Mouse (Mus musculus) hindbrain, embryonic 10.5 days (tissue): Measurements from ENCODE around the gene Rxra. TPM values are rescaled to one million over a fixed set of nuclear protein-coding genes. Genes with fewer than 3 reads are reported as not detected.
A peak's percentile ranks its signal among the peaks of the same experiment; 100 is the strongest.

Experiments
- DNase-seq: peaks from one replicate; pipeline ENCODE4 v3.0.0-alpha.2; 2017; ENCODE audit warnings: low spot score
- H3K27ac ChIP-seq: fragments of 300-500 bp; sonication (generic); 2 replicates; pipeline ENCODE4 v1.5.1; 2016; ENCODE audit warnings: mild to moderate bottlenecking, moderate library complexity
- H3K27me3 ChIP-seq: fragments of 300-500 bp; sonication (generic); 2 replicates; pipeline ENCODE4 v1.6.1; 2016; ENCODE audit warnings: mild to moderate bottlenecking; ENCODE audit not compliant: poor library complexity, insufficient read depth, severe bottlenecking
- H3K36me3 ChIP-seq: fragments of 300-500 bp; sonication (generic); 2 replicates; pipeline ENCODE4 v1.6.1; 2016; ENCODE audit warnings: mild to moderate bottlenecking, moderate library complexity
- H3K4me1 ChIP-seq: fragments of 300-500 bp; sonication (generic); replicated peaks from 2 replicates; pipeline ENCODE4 v1.6.1; 2016; ENCODE audit warnings: mild to moderate bottlenecking
- H3K4me3 ChIP-seq: fragments of 300-500 bp; sonication (generic); 2 replicates; pipeline ENCODE4 v1.5.1; 2016; ENCODE audit warnings: mild to moderate bottlenecking, moderate library complexity
- H3K9me3 ChIP-seq: fragments of 300-500 bp; sonication (generic); 2 replicates; pipeline ENCODE4 v1.6.1; 2016; ENCODE audit warnings: mild to moderate bottlenecking, moderate library complexity
- WGBS: fragments of 180-500 bp; shearing (Covaris S2); methylation state at CpG from one replicate; pipeline ENCODE4 v1.1.7; 2016; 5-methylcytosine and 5-hydroxymethylcytosine counted together
- polyA plus RNA-seq: library from polyadenylated mRNA; unstranded; fragments of >200 nt; fragmentation: Nextera tagmentation; extraction: Ambion mirVana; gene quantifications from 2 replicates; pipeline ENCODE4 v1.2.1, GENCODE M21; 2016

The Rxra gene
- polyA plus RNA-seq, 1 experiment from 2014 or later: 10.3 TPM

GRCm38 (mm10) chr2:27734328-27734727, 58.1 kb downstream of the Rxra start:
- DNase-seq: no peak
- no peak overlapping the region for H3K4me3 ChIP-seq
- 22% methylated on average over 1 of the region's 1 CpGs for WGBS

GRCm38 (mm10) chr2:27734800-27735199, 58.6 kb downstream of the Rxra start:
- Histone ChIP-seq H3K4me3 (no peak overlapping the region), H3K36me3 (peaks cover 17% of the 10 kb centered on the region), H3K9me3 (no peaks in the 10 kb centered on the region), H3K4me1 (peaks cover 66% of the 10 kb centered on the region), H3K27ac (peak overlapping the region; percentile 51), H3K27me3 (no peaks in the 10 kb centered on the region)
- DNase-seq: no peak
- WGBS: 86% methylated on average over 2 of the region's 2 CpGs

More at GRCm38 (mm10) chr2:27734328-27734727, 58.1 kb downstream of the Rxra start:
- H3K36me3 ChIP-seq: peaks cover 17% of the 10 kb centered on the region
- peak overlapping the region; percentile 51 for H3K27ac ChIP-seq
- H3K27me3 ChIP-seq: no peaks in the 10 kb centered on the region
- H3K9me3 ChIP-seq: no peaks in the 10 kb centered on the region
- peaks cover 61% of the 10 kb centered on the region for H3K4me1 ChIP-seq

- H3K9me3 ChIP-seq: no peaks in the 10 kb centered on the region
- H3K27ac ChIP-seq: no peak overlapping the region
- DNase-seq: no peak
- peaks cover 28% of the 10 kb centered on the region for H3K36me3 ChIP-seq
- WGBS: 90% methylated on average over 5 of the region's 5 CpGs
- peaks cover 79% of the 10 kb centered on the region for H3K4me1 ChIP-seq
- H3K4me3 ChIP-seq: no peak overlapping the region
- no peaks in the 10 kb centered on the region for H3K27me3 ChIP-seq
Observed at GRCm38 (mm10) chr2:27736802-27737201, 60.6 kb downstream of the Rxra start.

GRCm38 (mm10) chr2:27738396-27738795, 62.2 kb downstream of the Rxra start:
- Histone ChIP-seq H3K9me3 (no peaks in the 10 kb centered on the region), H3K27me3 (no peaks in the 10 kb centered on the region), H3K27ac (no peak overlapping the region), H3K4me1 (peaks cover 67% of the 10 kb centered on the region), H3K36me3 (peaks cover 44% of the 10 kb centered on the region), H3K4me3 (no peak overlapping the region)
- WGBS: 81% methylated on average over 3 of the region's 3 CpGs
- no peak for DNase-seq

- peaks cover 61% of the 10 kb centered on the region for H3K36me3 ChIP-seq
- DNase-seq: peak; percentile 89
- peak overlapping the region; percentile 80 for H3K27ac ChIP-seq
- H3K27me3 ChIP-seq: no peaks in the 10 kb centered on the region
- peaks cover 62% of the 10 kb centered on the region for H3K4me1 ChIP-seq
- 2% methylated on average over 16 of the region's 16 CpGs for whole genome bisulfite sequencing
- H3K9me3 ChIP-seq: no peaks in the 10 kb centered on the region
- peak overlapping the region; percentile 38 for H3K4me3 ChIP-seq
Observed at GRCm38 (mm10) chr2:27740091-27740608, 63.9 kb downstream of the Rxra start.

GRCm38 (mm10) chr2:27743177-27743576, 66.9 kb downstream of the Rxra start:
- H3K27me3 ChIP-seq: no peaks in the 10 kb centered on the region
- 88% methylated on average over 1 of the region's 1 CpGs for WGBS

GRCm38 (mm10) chr2:27743863-27744611, 67.8 kb downstream of the Rxra start:
- H3K36me3 ChIP-seq: peaks cover 77% of the 10 kb centered on the region
- peaks cover 69% of the 10 kb centered on the region for H3K4me1 ChIP-seq
- no peak for DNase-seq
- 85% methylated on average over 7 of the region's 7 CpGs for WGBS
- no peaks in the 10 kb centered on the region for H3K9me3 ChIP-seq
- H3K27me3 ChIP-seq: no peaks in the 10 kb centered on the region
- H3K4me3 ChIP-seq: no peak overlapping the region
- H3K27ac ChIP-seq: no peak overlapping the region

More at GRCm38 (mm10) chr2:27743177-27743576, 66.9 kb downstream of the Rxra start:
- no peak overlapping the region for H3K27ac ChIP-seq
- H3K4me3 ChIP-seq: no peak overlapping the region
- peaks cover 77% of the 10 kb centered on the region for H3K4me1 ChIP-seq
- H3K9me3 ChIP-seq: no peaks in the 10 kb centered on the region
- no peak for DNase-seq
- peaks cover 72% of the 10 kb centered on the region for H3K36me3 ChIP-seq

GRCm38 (mm10) chr2:27744612-27745351, 68.5 kb downstream of the Rxra start:
- Histone ChIP-seq H3K27ac (peak overlapping the region; percentile 45), H3K36me3 (peaks cover 84% of the 10 kb centered on the region)
- 78% methylated on average over 13 of the region's 13 CpGs for WGBS

GRCm38 (mm10) chr2:27745673-27746620, 69.7 kb downstream of the Rxra start:
- H3K27me3 ChIP-seq: no peaks in the 10 kb centered on the region
- peaks cover 58% of the 10 kb centered on the region for H3K4me1 ChIP-seq
- H3K9me3 ChIP-seq: no peaks in the 10 kb centered on the region
- WGBS: 43% methylated on average over 18 of the region's 18 CpGs
- H3K36me3 ChIP-seq: peaks cover 93% of the 10 kb centered on the region
- H3K27ac ChIP-seq: peak overlapping the region; percentile 47
- no peak overlapping the region for H3K4me3 ChIP-seq
- DNase-seq: no peak

More at GRCm38 (mm10) chr2:27744612-27745351, 68.5 kb downstream of the Rxra start:
- DNase-seq: no peak
- Histone ChIP-seq H3K27me3 (no peaks in the 10 kb centered on the region), H3K4me3 (no peak overlapping the region), H3K4me1 (peaks cover 63% of the 10 kb centered on the region), H3K9me3 (no peaks in the 10 kb centered on the region)

- peaks cover 93% of the 10 kb centered on the region for H3K36me3 ChIP-seq
- no peaks in the 10 kb centered on the region for H3K9me3 ChIP-seq
- no peaks in the 10 kb centered on the region for H3K27me3 ChIP-seq
- peaks cover 49% of the 10 kb centered on the region for H3K4me1 ChIP-seq
- DNase-seq: no peak
- 49% methylated on average over 2 of the region's 2 CpGs for WGBS
- H3K27ac ChIP-seq: peak overlapping the region; percentile 40; the same call in 1 of the 2 replicates
- H3K4me3 ChIP-seq: no peak overlapping the region
Observed at GRCm38 (mm10) chr2:27746854-27747253, 70.6 kb downstream of the Rxra start.

GRCm38 (mm10) chr2:27748984-27749383, 72.7 kb downstream of the Rxra start:
- peaks cover 45% of the 10 kb centered on the region for H3K4me1 ChIP-seq
- 85% methylated on average over 11 of the region's 11 CpGs for WGBS
- no peaks in the 10 kb centered on the region for H3K27me3 ChIP-seq
- no peak for DNase-seq
- no peak overlapping the region for H3K27ac ChIP-seq
- H3K9me3 ChIP-seq: no peaks in the 10 kb centered on the region
- no peak overlapping the region for H3K4me3 ChIP-seq
- H3K36me3 ChIP-seq: peaks cover 93% of the 10 kb centered on the region
